Mouse (Mus musculus) heart, postnatal 36 days (tissue): ENCODE results near the gene Scrg1. TPM values are rescaled to one million over a fixed set of nuclear protein-coding genes. Genes with fewer than 3 reads are reported as not detected.
A peak's percentile ranks its signal among the peaks of the same experiment; 100 is the strongest.
"Not testable (repeated sequence)": the region's sequence is repeated elsewhere in the genome, so short reads cannot be mapped to it uniquely, and the experiment has no call there.

Source experiments
- DNase-seq, 2 experiments: peaks; one replicate each; pipeline ENCODE4 v3.0.0; 2021 to 2022
- intact Hi-C: fragments of 180-260 bp; cut with DNase I; formaldehyde crosslinking; loops from one replicate; pipeline ENCODE4 v1.15.1; 2025
- total RNA-seq, 2 experiments: library from RNA; stranded (reverse); gene quantifications; 2 replicates each; pipeline ENCODE4 v1.2.3; 2021

Gene Scrg1
- total RNA-seq, 2 experiments from 2014 or later = not detected

DNA sequence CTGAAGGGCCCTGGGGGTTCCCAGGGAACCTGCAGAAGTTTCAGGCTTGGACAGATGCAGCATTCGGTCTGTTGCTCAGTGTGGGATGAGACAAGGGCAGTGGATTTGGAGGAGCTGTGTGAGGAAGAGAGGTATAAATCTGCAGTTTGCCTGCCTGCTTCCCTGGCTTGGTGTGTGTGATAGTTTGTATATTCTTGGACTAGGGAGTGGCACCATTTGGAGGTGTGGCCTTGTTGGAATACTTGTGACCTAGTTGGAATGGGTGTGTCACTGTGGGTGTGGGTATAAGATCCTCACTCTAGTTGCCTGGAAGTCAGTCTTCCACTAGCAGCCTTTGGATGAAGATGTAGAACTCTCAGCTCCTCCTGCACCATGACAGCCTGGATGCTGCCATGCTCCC, 49.8 kb downstream of the Scrg1 start:
- DNase-seq, intact Hi-C loops: not testable (repeated sequence)

DNA sequence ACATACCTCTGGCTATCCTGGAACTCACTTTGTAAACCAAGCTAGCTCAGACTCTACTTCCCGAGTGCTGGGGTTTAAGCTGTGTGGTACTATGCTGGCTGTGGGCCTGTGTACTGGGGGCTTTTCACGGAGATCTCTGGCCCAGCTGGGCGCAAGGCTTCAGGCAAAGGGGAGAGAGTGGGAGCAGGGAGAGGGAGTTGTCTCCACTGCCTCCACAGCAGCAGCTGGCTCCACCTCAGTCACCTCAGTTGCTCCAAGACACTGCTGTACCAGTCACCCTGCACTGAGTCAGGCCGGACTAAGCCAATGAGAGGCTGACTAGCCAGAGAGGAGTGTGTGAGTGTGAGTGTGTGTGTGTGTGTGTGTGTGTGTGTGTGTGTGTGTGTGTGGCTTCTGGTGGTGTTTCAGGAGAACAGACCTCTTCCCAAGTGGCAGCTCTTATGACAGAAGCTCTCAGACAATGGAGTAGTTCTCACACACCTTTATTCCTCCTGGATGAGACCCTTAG, 51.9 kb downstream of the Scrg1 start:
- intact Hi-C loops = loop anchor here (2.0 kb wide), 1 partner anchor 21 kb away; the partner anchor contains the start of gene Sap30
- DNase-seq = no peak

DNA sequence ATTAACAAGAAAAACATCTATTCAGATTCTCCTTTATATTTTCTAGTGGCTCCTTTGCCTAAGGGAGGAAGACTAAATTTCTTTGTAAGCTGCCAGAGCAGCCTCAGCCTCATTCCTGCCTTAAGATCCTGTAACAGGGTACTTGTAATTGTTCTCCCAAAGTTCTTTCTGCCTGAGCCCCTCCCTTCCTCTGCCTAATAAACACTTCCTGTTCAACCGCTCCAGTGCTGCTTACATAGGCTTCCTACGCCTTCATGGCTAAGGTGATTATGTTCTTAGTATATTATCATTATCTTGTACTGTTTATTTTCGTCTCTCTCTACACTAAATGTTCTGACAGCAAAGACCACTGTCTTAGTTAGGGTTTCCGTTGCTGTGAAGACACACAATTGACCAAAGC, 52.9 kb downstream of the Scrg1 start:
- no peak for DNase-seq
- intact Hi-C loops = loop anchor here (2.0 kb wide), 1 partner anchor 22 kb away; the partner anchor contains the start of gene Sap30

DNA sequence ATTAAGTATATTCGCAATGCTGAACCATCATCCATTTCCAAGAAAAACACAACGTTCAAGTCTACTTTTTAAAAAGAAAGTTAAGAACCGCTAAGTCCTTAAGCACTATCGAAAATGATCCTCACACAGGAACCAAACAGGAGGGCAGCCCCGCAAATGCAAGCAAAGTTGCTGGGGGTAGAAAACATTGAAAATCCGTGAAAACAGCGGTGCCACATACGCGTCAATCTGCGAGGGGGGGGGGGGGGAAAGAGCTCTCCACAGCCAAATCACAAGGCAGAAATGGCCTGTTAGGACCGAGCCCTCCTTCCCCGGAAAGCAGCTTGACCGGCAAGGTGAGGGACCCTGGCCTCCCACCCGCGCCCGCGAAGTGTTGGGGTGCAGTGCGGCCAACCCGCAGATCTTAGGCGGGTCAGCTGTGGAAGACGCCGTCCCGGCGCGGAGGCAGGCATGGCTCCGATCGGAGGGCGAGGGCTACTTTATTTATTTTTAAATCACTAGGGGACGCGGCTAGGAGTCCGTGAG, 55.1 kb downstream of the Scrg1 start:
- intact Hi-C loops = loop anchor here (5.0 kb wide), 2 partner anchors 84 to 154 kb away; no protein-coding TSS in a partner anchor
- no peak for DNase-seq

DNA sequence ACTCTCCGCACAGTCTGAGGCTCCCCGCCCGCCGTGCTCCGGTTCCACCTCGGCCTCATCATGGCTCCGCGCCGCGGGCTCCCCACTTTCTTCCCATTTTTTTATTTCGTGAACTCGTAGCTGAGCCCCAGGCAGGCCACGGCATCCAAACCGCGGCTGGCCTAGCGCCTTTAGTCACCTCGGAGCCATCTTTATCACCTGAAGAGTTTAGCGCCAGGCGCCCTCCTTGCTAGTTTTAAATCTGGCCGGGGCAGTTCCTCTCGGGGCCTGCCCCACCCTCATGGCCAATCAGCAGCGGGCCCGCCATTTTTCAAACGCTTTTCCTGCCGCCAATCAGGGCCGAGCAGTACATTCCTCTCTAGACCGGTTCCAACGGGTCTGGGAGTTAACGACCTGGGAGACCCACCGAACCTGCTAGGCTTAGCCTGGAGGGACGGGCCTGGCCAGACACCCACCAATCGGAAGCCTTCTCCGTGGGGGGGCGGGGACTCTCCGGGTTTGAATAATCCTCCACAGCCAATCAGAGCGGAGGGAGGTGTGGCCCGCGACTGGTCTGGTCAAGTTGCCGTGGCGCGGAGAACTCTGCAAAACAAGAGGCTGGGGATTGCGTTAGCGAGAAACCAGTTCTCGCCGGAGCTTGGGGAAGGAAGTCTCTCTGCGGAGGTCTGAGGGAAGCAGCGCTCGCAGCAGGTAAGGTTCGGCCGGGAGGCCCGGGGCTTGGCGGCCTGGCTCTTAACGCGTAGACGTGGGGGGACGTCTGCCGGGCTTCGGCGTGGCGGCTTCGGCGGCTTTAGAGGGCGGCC, 55.8 kb downstream of the Scrg1 start, which contains the start of gene Hmgb2:
Gene Hmgb2 (plus strand): TSS at position 592 of the 803 bp plus-strand sequence.
- peak; percentile 98 to 99 for DNase-seq
- intact Hi-C loops = loop anchor here (2.0 to 5.0 kb wide), 3 partner anchors 17 to 154 kb away; no protein-coding TSS in a partner anchor

DNA sequence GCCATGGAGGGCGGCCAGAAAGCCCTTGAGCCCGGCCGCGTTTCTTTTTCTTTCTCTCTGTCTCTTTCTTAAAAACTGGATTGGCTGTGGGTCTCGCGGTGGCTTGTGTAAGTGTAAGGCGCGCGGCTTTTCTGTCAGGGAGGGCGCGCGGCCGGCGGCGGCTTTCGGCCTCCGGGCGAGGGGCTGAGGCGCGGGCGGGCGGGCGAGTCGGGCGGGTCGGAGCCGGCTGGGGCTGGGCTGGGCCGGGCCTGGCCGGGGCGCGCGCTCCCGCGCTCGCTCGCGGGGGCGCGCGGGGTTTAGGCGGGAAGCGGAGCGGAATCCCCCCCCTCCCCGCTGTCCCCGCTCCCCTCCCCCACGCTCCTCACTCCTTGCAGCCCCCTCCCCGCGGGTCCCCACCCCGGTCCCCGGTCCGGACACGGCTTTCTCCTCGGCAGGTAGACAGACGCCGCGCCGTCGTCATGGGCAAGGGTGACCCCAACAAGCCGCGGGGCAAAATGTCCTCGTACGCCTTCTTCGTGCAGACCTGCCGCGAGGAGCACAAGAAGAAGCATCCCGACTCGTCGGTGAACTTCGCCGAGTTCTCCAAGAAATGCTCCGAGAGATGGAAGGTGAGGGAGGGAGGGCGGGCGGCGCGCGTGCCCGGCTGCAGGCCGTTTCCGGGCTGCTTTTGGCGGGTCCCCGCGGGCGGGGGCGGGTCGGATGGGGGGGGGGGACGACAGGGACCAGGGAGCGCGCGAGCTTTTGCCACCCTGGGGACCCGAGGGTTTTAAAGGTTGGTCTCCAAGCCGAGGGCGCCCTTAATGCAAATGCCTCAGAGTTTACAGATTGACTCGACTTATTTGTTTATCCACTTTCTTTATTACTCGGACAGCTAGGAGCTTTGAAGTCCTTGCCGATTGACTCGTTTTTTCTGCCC, 56.7 kb downstream of the Scrg1 start:
- intact Hi-C loops = loop anchor here (2.0 to 5.0 kb wide), 3 partner anchors 16 to 155 kb away; no protein-coding TSS in a partner anchor
- DNase-seq = peak; percentile 21 to 40

DNA sequence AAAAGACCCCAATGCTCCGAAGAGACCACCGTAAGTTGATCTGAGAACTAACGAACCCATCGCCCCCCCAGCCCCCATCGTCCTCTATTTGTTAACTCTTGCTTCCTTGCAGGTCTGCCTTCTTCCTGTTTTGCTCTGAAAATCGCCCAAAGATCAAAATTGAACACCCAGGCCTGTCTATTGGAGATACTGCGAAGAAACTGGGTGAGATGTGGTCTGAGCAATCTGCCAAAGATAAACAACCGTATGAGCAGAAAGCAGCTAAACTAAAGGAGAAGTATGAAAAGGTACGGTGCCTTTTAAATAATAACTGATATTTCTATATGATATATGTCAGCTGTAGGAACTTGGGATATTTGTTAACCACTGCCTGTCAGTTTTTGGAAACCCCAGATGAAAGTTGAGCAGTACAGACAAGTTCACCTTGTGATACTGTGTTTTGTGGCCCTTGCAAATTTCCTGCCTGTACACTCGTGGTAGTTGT, 57.5 kb downstream of the Scrg1 start:
- intact Hi-C loops = loop anchor here (2.0 to 5.0 kb wide), 3 partner anchors 16 to 156 kb away; no protein-coding TSS in a partner anchor

DNA sequence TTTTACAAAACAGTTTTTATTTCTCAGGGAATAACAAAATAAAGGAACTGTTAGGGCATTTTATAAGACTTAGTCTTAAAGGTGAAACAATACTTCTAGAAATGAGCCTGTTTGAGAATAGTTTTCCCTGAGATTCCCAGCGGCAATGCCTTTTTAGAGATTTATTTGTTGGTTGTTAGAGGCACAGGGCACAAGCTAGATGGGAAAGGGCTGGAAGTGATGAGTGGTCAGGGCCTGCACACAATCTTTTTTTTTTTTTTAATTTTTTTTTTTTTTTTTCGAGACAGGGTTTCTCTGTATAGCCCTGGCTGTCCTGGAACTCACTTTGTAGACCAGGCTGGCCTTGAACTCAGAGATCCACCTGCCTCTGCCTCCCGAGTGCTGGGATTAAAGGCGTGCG, 61.0 kb downstream of the Scrg1 start:
- DNase-seq, intact Hi-C loops: not testable (repeated sequence)

More for the DNA sequence above, 57.5 kb downstream of the Scrg1 start:
- DNase-seq = not testable (repeated sequence)

DNA sequence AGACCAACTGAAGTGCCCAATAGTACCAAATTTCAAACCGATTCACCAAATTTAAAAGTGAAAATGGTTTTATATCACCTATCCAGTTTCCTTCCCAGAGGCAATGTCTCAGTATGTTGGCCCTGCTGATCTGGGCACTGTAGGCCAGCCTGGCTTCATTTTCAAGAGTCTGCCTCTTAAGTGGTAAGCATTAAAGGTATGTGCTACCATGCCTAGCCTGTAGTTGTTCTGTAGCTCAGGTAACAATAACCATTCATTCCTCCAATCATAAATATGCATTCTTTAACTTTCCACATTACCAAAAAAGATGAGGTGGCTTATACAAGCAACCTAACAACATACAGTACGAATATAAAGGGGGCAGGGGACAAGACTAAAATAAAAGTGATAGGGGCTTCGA, 62.0 kb downstream of the Scrg1 start:
- intact Hi-C loops = no loop called here
- DNase-seq = no peak

DNA sequence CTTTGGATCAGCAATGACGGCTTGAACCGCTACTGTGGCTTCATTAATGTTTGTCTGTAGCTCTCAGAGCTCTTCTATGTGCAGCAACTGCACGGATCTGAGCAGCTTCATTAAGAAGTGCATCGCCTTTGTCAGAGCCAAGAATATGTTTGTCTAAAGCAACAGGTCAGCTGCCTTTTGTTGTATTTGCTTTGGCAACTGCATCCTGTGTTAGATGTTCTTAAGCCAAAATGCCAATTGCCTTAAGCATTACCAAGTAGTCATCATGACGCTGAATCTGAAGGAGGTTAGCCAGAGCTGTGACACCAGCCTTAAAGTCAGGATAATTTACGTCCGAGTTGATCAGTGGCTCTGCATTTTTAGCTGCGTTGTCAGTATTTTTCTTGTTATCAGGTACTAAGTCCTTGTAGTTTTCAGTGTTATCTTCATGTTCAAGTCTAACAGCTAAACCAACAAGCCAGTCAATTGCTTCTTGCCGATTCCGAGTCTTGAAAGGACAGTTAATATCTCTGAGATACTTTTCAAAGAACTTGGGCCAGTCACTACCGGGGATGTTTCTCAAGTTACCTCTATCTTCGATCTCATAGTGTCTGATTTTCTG, 64.6 kb downstream of the Scrg1 start:
- intact Hi-C loops = loop anchor here (10.0 kb wide), 1 partner anchor 795 kb away; no protein-coding TSS in a partner anchor
- no peak for DNase-seq

Other genes starting within 250 kb of the Scrg1 start
- 10 to 100 TPM; 53.8 to 68.2 TPM for gene Hand2, start 134.9 kb upstream of the Scrg1 start, total RNA-seq
- 10 to 100 TPM; 13.3 to 17.8 TPM for gene Sap30, start 31.9 kb downstream of the Scrg1 start, total RNA-seq
- gene Hmgb2, start 56.0 kb downstream of the Scrg1 start, total RNA-seq = 10 to 100 TPM; 13.2 to 22.2 TPM
- 1 to 10 TPM; 3.9 to 5.9 TPM for gene Galnt7, start 197.1 kb downstream of the Scrg1 start, total RNA-seq